Mouse (Mus musculus): ENCODE results near the gene Adgrv1. TPM values are rescaled to one million over a fixed set of nuclear protein-coding genes. Genes with fewer than 3 reads are reported as not detected.

Adgrv1 gene
- total and polyA plus RNA-seq, 3 experiments = 0.17 to 0.44 (median 0.27) TPM

DNA sequence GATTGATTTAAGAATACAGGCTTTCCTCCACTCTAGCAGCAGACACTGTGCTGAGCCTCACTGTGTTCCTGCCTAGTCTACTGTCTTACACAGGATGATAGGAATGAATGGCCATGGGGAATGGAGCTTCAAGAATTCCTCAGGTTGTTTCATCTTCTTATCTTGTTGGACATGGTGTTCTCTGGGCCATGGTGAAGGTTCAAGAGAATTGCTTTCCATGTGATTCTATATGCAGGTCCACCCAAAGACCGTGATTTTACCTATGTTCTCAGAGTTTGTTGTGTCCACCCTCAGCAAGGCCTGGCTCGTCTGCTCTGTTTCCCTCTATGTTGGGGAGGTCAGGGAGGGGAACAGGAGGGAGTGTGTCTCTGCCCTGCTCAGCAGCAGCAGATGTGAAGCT lies 26.0 kb downstream of the Adgrv1 start:
- no peak overlapping the region for H3K4me3 ChIP-seq (replicated peaks in 1 of 3; ENCODE audit: low read depth in 2 of 3, low read length in 2 of 3, poor library complexity in 1 of 3)
- no peaks in the 10 kb centered on the region for H3K36me3 ChIP-seq (replicated peaks in 1 of 2; ENCODE audit: control insufficient read depth in 1 of 2, insufficient read depth in 1 of 2, low read length in 1 of 2)
- in situ Hi-C loops (cut with MboI; ENCODE audit: low pct_ligation_motif_present, low pct_unique_long_range_greater_than_20kb, low sequenced_read_pairs) = no loop called here
- no peak overlapping the region for H3K9ac ChIP-seq (ENCODE audit: insufficient read depth, low read depth)
- no peaks in the 10 kb centered on the region for H3K9me3 ChIP-seq (replicated peaks; ENCODE audit: low read length)
- DNase-seq (ENCODE audit: extremely low read depth) = no peak
- no peak overlapping the region for H3K4me2 ChIP-seq (ENCODE audit: insufficient read depth, low read depth, poor library complexity, severe bottlenecking)
- H3K27me3 ChIP-seq (replicated peaks) = no peaks in the 10 kb centered on the region
- H3K4me1 ChIP-seq (ENCODE audit: control insufficient read depth in 1 of 2, insufficient read depth in 2 of 2) = no peaks in the 10 kb centered on the region
- TF ChIP-seq ETS1 (conservative IDR thresholded peaks at IDR 0.05; ENCODE audit: low read depth, low read length) = no peak
- no peak for TF ChIP-seq RAD21 (IDR thresholded peaks at IDR 0.05; ENCODE audit: low read depth, low read length)
- TF ChIP-seq TBP (conservative IDR thresholded peaks at IDR 0.05; ENCODE audit: low read depth, low read length) = no peak
- TF ChIP-seq NRF1 (IDR thresholded peaks at IDR 0.05; ENCODE audit: low read depth, low read length) = no peak
- TF ChIP-seq ZNF384 (IDR thresholded peaks at IDR 0.05; ENCODE audit: low read depth, low read length) = no peak
- no peak for TF ChIP-seq BHLHE40 (IDR thresholded peaks at IDR 0.05; ENCODE audit: low read depth, low read length)
- TF ChIP-seq IRF4 (IDR thresholded peaks at IDR 0.05; ENCODE audit: low read depth, low read length) = no peak
- TF ChIP-seq SIN3A (IDR thresholded peaks at IDR 0.05; ENCODE audit: low read length) = no peak
- TF ChIP-seq CHD1 (IDR thresholded peaks at IDR 0.05; ENCODE audit: low read depth, low read length) = no peak
- no peak for TF ChIP-seq JUND (conservative IDR thresholded peaks at IDR 0.05; ENCODE audit: low read depth, low read length)
- TF ChIP-seq ZKSCAN1 (IDR thresholded peaks at IDR 0.05; ENCODE audit: borderline replicate concordance, low read depth, low read length) = no peak
- dilution Hi-C loops (cut with MboI; ENCODE audit: extremely low pct_ligation_motif_present, extremely low pct_unique_long_range_greater_than_20kb, low sequenced_read_pairs) = no loop called here
- H3K27ac ChIP-seq (ENCODE audit: insufficient read depth, low read depth) = no peak overlapping the region
- H3K79me2 ChIP-seq (replicated peaks; ENCODE audit: control insufficient read depth, extremely low read depth, insufficient read depth, poor library complexity, severe bottlenecking) = no peaks in the 10 kb centered on the region

DNA sequence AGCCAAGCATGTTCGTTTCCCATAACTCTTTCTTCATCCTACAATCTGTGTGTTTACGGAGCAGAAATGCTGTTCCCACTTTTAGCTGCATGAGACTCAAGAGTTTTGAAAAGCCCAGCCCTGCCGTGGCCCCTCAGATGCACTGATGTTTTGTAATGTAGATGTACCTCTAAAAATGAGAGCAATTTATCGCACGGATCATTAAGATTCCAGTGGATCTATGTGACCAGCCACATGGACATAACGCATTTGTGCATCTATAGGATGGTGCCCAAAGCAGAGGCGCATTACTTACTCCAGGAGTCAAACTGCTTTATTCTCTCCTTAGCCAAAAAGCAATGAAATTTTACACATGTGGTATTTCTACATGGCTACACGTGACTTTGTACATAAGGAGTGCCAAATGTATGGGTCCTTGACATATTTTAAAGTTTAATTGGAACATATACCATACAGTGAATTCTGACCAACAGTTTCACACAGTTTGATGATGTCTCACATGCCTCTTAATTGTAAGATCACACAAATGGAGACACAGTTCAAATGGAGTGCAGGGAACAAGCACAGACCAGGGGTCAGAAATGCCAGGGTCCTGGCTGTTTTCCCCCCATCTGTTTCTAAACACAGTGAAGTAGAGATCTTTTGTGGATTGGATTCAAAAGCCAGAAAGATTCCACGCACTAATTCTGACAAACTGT lies 35.9 kb downstream of the Adgrv1 start:
- no peak overlapping the region for H3K27ac ChIP-seq (ENCODE audit: insufficient read depth, low read depth)
- dilution Hi-C loops (cut with MboI; ENCODE audit: extremely low pct_ligation_motif_present, extremely low pct_unique_long_range_greater_than_20kb, low sequenced_read_pairs) (no loop called here), in situ Hi-C loops (cut with MboI; ENCODE audit: low pct_ligation_motif_present, low pct_unique_long_range_greater_than_20kb, low sequenced_read_pairs) (no loop called here)
- H3K9ac ChIP-seq (ENCODE audit: insufficient read depth, low read depth) = no peak overlapping the region
- no peak overlapping the region for H3K4me2 ChIP-seq (ENCODE audit: insufficient read depth, low read depth, poor library complexity, severe bottlenecking)
- H3K9me3 ChIP-seq (replicated peaks; ENCODE audit: low read length) = no peaks in the 10 kb centered on the region
- no peak overlapping the region for H3K4me3 ChIP-seq (replicated peaks in 1 of 3; ENCODE audit: low read depth in 2 of 3, low read length in 2 of 3, poor library complexity in 1 of 3)
- TF ChIP-seq RCOR1 (conservative IDR thresholded peaks at IDR 0.05; ENCODE audit: low read depth, low read length) (no peak), JUND (conservative IDR thresholded peaks at IDR 0.05; ENCODE audit: low read depth, low read length) (no peak), BHLHE40 (IDR thresholded peaks at IDR 0.05; ENCODE audit: low read depth, low read length) (no peak), USF1 (IDR thresholded peaks at IDR 0.05; ENCODE audit: low read depth, low read length) (no peak), NRF1 (IDR thresholded peaks at IDR 0.05; ENCODE audit: low read depth, low read length) (no peak), HCFC1 (IDR thresholded peaks at IDR 0.05; ENCODE audit: low read depth, low read length) (no peak), ZC3H11A (IDR thresholded peaks at IDR 0.05; ENCODE audit: low read depth, low read length) (no peak), PAX5 (IDR thresholded peaks at IDR 0.05; ENCODE audit: low read length) (no peak), MYC (IDR thresholded peaks at IDR 0.05; ENCODE audit: low read depth, low read length) (no peak), TCF12 (IDR thresholded peaks at IDR 0.05; ENCODE audit: low read depth, low read length) (no peak)
- no peaks in the 10 kb centered on the region for H3K79me2 ChIP-seq (replicated peaks; ENCODE audit: control insufficient read depth, extremely low read depth, insufficient read depth, poor library complexity, severe bottlenecking)
- H3K36me3 ChIP-seq (replicated peaks in 1 of 2; ENCODE audit: control insufficient read depth in 1 of 2, insufficient read depth in 1 of 2, low read length in 1 of 2) = no peaks in the 10 kb centered on the region
- no peak for DNase-seq (ENCODE audit: extremely low read depth)
- no peaks in the 10 kb centered on the region for H3K27me3 ChIP-seq (replicated peaks)
- no peaks in the 10 kb centered on the region for H3K4me1 ChIP-seq (ENCODE audit: control insufficient read depth in 1 of 2, insufficient read depth in 2 of 2)

Data from CH12.LX (cell line).